Comparison of ENCODE assay signal across 28 mouse cellular contexts in the genomic region with DNA sequence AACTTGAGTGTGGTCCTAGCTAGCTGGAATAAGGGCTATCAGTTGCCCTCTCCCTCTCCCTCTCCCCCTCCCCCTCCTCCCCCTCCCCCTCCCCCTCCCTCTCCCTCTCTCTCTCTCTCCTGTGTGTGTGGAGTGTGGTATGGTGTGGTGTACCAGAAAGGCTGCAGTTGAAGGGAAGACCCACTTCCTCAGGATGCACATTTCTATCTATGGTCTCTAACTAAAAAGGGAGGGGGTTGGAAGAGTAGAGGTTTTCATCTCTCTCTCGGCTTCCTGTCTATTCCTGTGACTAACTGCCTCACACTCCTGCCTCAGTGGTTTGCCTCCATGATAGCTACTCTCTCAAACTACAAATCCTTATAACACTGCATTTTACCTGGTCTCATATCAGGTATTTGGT.
DNase-seq lines count a peak whose midpoint lies in the region; ATAC-seq and TF ChIP-seq lines count a peak whose summit lies in the region.
"Had no signal": no experiment of that assay in that cellular context is flagged by ENCODE, and none has a peak within 500 bp of the region (broad histone marks: within the 10 kb centered on the region; RNA-seq: fewer than 3 reads in every experiment).

No protein-coding gene starts in this region.

- peak; percentile 61; the same call in 1 of the 2 replicates for ATAC-seq in heart, embryonic 16.5 days (replicated peaks; ENCODE audit: extremely low read depth, insufficient read depth, low FRiP score)
- ATAC-seq in activated CD4-positive, CD25-positive, alpha-beta regulatory T cell, adult 4 months: peak; percentile 82
- no peak for ATAC-seq in stomach, postnatal 0 days (ENCODE audit: low FRiP score, low TSS enrichment)
- ATAC-seq in monocyte, adult 5-6 weeks (replicated peaks; ENCODE audit: insufficient number of reproducible peaks, low FRiP score, low TSS enrichment, poor library complexity, severe bottlenecking): no peak
- ATAC-seq in megakaryocyte, adult 5-6 weeks (ENCODE audit: poor library complexity, severe bottlenecking): no peak
- ATAC-seq: forebrain, embryonic 13.5 days; intestine, embryonic 15.5 days had no signal

- H3K4me1 ChIP-seq in heart, embryonic 16.5 days (ENCODE audit: control insufficient read depth, insufficient read depth, low read length): no peaks in the 10 kb centered on the region
- H3K4me1 ChIP-seq in stomach, postnatal 0 days (replicated peaks; ENCODE audit: control insufficient read depth, insufficient read depth): no peaks in the 10 kb centered on the region
- H3K4me1 ChIP-seq: embryonic facial prominence, embryonic 13.5 days; forebrain, embryonic 13.5 days; hindbrain, embryonic 13.5 days; intestine, embryonic 15.5 days; limb, embryonic 10.5 days; neural tube, embryonic 15.5 days; stomach, embryonic 15.5 days had no signal

- no peak overlapping the region for H3K4me2 ChIP-seq in heart, embryonic 16.5 days (ENCODE audit: low read depth, low read length)
- H3K4me2 ChIP-seq in stomach, postnatal 0 days (replicated peaks; ENCODE audit: low read depth): no peak overlapping the region
- H3K4me2 ChIP-seq: embryonic facial prominence, embryonic 13.5 days; forebrain, embryonic 13.5 days; hindbrain, embryonic 13.5 days; intestine, embryonic 15.5 days; neural tube, embryonic 15.5 days; stomach, embryonic 15.5 days had no signal

- no peak overlapping the region for H3K27ac ChIP-seq in heart, embryonic 16.5 days (ENCODE audit: low read length)
- no peak overlapping the region for H3K27ac ChIP-seq in stomach, postnatal 0 days (replicated peaks)
- H3K27ac ChIP-seq: embryonic facial prominence, embryonic 13.5 days; forebrain, embryonic 13.5 days; gastrocnemius, adult 2 months; heart, embryonic 10.5 days; hindbrain, embryonic 13.5 days; intestine, embryonic 15.5 days; layer of hippocampus, adult 2 months; limb, embryonic 10.5 days; neural tube, embryonic 15.5 days; stomach, embryonic 15.5 days had no signal

- no peaks in the 10 kb centered on the region for H3K36me3 ChIP-seq in heart, embryonic 16.5 days (ENCODE audit: control insufficient read depth, insufficient read depth)
- H3K36me3 ChIP-seq in stomach, postnatal 0 days (ENCODE audit: control insufficient read depth, insufficient read depth, low read length): no peaks in the 10 kb centered on the region
- H3K36me3 ChIP-seq: embryonic facial prominence, embryonic 13.5 days; heart, embryonic 10.5 days; intestine, embryonic 15.5 days; limb, embryonic 10.5 days; neural tube, embryonic 15.5 days; stomach, embryonic 15.5 days had no signal

- H3K27me3 ChIP-seq in heart, embryonic 16.5 days (ENCODE audit: control insufficient read depth, insufficient read depth, low read length): no peaks in the 10 kb centered on the region
- H3K27me3 ChIP-seq in stomach, postnatal 0 days (ENCODE audit: control insufficient read depth, insufficient read depth, low read length): no peaks in the 10 kb centered on the region
- H3K27me3 ChIP-seq: embryonic facial prominence, embryonic 13.5 days; forebrain, embryonic 13.5 days; hindbrain, embryonic 13.5 days; intestine, embryonic 15.5 days; neural tube, embryonic 15.5 days; stomach, embryonic 15.5 days had no signal

- WGBS in heart, embryonic 16.5 days: 57% methylated on average over 1 of the region's 1 CpGs
- WGBS in stomach, postnatal 0 days: 75% methylated on average over 1 of the region's 1 CpGs

- TF ChIP-seq CTCF in stomach, postnatal 0 days (IDR thresholded peaks at IDR 0.05; ENCODE audit: low read depth): no peak

- DNase-seq in heart, postnatal 36 days: no peak
- DNase-seq in naive thymus-derived CD4-positive, alpha-beta T cell, adult 2 months (ENCODE audit: low read depth): peak; percentile 71
- DNase-seq in thymus, postnatal 4 days: peak; percentile 24
- no peak for DNase-seq in stomach, postnatal 0 days (ENCODE audit: low spot score)
- DNase-seq: adrenal gland, postnatal 10 days; cerebellum, adult 2 months; cerebellum, postnatal 25 days; embryo, embryonic 11 days; gastrocnemius, adult 2 months; kidney, adult 8-10 months; kidney, postnatal 10 days; lung, postnatal 10 days; midbrain, embryonic 14.5 days; right cerebral cortex, adult 18-20 months; right cerebral cortex, postnatal 4 days had no signal

- TF ChIP-seq EP300 in stomach, postnatal 0 days (optimal IDR thresholded peaks at IDR 0.05): no peak

- intact Hi-C loops in heart, postnatal 36 days (cut with DNase I): no loop called here

- no peaks in the 10 kb centered on the region for H3K9me3 ChIP-seq in heart, embryonic 16.5 days (replicated peaks; ENCODE audit: control insufficient read depth, low read length)
- no peaks in the 10 kb centered on the region for H3K9me3 ChIP-seq in stomach, postnatal 0 days (ENCODE audit: control insufficient read depth, low read length)
- H3K9me3 ChIP-seq: embryonic facial prominence, embryonic 13.5 days; forebrain, embryonic 13.5 days; heart, embryonic 10.5 days; hindbrain, embryonic 13.5 days; intestine, embryonic 15.5 days; limb, embryonic 10.5 days; neural tube, embryonic 15.5 days; stomach, embryonic 15.5 days had no signal

- H3K4me3 ChIP-seq in heart, embryonic 16.5 days (ENCODE audit: low read length): no peak overlapping the region
- H3K4me3 ChIP-seq in stomach, postnatal 0 days (ENCODE audit: low read depth, low read length): no peak overlapping the region
- H3K4me3 ChIP-seq: embryonic facial prominence, embryonic 13.5 days; forebrain, embryonic 13.5 days; gastrocnemius, adult 2 months; heart, embryonic 10.5 days; hindbrain, embryonic 13.5 days; intestine, embryonic 15.5 days; layer of hippocampus, adult 2 months; limb, embryonic 10.5 days; neural tube, embryonic 15.5 days; stomach, embryonic 15.5 days had no signal

- no peak overlapping the region for H3K9ac ChIP-seq in heart, embryonic 16.5 days (ENCODE audit: low read length)
- no peak overlapping the region for H3K9ac ChIP-seq in stomach, postnatal 0 days (ENCODE audit: low read length)
- H3K9ac ChIP-seq: embryonic facial prominence, embryonic 13.5 days; forebrain, embryonic 13.5 days; hindbrain, embryonic 13.5 days; intestine, embryonic 15.5 days; neural tube, embryonic 15.5 days; stomach, embryonic 15.5 days had no signal

Comparison
In these comparisons a context has a peak if more than half of its experiments do, and no peak if none do; other contexts are left out.
1. ATAC-seq: peak in heart, embryonic 16.5 days (single experiment) and activated CD4-positive, CD25-positive, alpha-beta regulatory T cell, adult 4 months (single experiment); none in stomach, postnatal 0 days (single experiment), monocyte, adult 5-6 weeks (single experiment) and megakaryocyte, adult 5-6 weeks (single experiment).
2. DNase-seq: peak in naive thymus-derived CD4-positive, alpha-beta T cell, adult 2 months (single experiment) and thymus, postnatal 4 days (single experiment); none in heart, postnatal 36 days (0 of 2) and stomach, postnatal 0 days (single experiment).